Mouse (Mus musculus): ENCODE data around the gene Pmel. TPM values are rescaled to one million over a fixed set of nuclear protein-coding genes. Genes with fewer than 3 reads are reported as not detected.

The Pmel gene
- polyA plus RNA-seq, 1 experiment: 0.16 TPM

GRCm38 (mm10) chr10:128671148-128671547 lies 32.8 kb upstream of the Pmel start:
- Histone ChIP-seq H3ac (ENCODE audit: control insufficient read depth, insufficient read length, low read depth) (no peak overlapping the region), H3K36me3 (ENCODE audit: control insufficient read depth, insufficient read depth) (no peaks in the 10 kb centered on the region), H3K79me2 (ENCODE audit: control insufficient read depth, insufficient read depth) (no peaks in the 10 kb centered on the region), H3K4me3 (ENCODE audit: insufficient read depth, poor library complexity, severe bottlenecking) (no peak overlapping the region), H3K27me3 (ENCODE audit: control insufficient read depth, insufficient read depth, insufficient read length) (no peaks in the 10 kb centered on the region), H3K79me3 (ENCODE audit: low read depth) (no peaks in the 10 kb centered on the region)
- no peak for TF ChIP-seq FOSL1 (IDR thresholded peaks at IDR 0.05; ENCODE audit: insufficient read depth, low read length, poor library complexity, severe bottlenecking)
- TF ChIP-seq USF1 (IDR thresholded peaks at IDR 0.05; ENCODE audit: low read depth): no peak
- no peak for TF ChIP-seq MYOG (IDR thresholded peaks at IDR 0.05; ENCODE audit: control insufficient read depth, extremely low read depth, insufficient read length)
- TF ChIP-seq CEBPB (IDR thresholded peaks at IDR 0.05; ENCODE audit: low read depth): no peak
- TF ChIP-seq CTCF (IDR thresholded peaks at IDR 0.05; ENCODE audit: control insufficient read depth, insufficient read depth, insufficient read length): no peak
- TF ChIP-seq MYOD1 (IDR thresholded peaks at IDR 0.05; ENCODE audit: control insufficient read depth, insufficient read length, low read depth): no peak
- no peak for TF ChIP-seq MAX (IDR thresholded peaks at IDR 0.05)

DNA sequence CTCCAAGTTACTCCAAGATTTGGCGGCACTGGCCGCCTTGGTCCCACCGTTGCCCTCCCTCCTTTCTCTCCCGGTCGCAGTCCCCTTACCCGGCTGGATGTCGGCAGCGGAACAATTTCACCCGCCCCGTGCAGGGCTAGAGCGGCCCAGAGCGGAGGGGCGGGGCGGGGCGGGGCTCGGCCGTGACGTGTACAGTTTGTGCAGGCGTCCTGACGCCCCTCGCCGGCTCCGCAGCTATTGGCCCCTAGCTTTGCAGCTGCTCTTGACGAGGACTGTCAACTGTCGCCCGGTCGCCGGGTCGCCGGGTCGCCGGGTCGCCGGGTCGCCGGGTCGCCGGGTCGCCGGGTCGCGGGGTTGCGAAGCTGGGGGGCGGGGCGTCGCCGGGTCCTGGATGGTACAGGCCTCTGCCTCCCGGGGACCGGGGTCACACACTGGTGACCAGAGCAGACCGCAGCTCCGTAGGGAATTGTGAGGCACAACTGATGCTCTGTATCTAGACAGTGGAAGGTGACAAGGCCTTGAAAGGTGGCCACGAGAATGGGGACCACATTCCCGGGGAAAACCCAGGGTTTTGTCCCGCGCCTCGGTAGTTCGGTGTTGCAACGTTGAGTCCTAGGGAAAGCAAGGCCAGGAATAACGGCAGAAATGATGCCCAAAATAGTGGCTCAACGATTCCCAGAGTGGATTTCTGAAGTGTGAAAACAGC lies 30.1 kb upstream of the Pmel start, which contains the start of gene Suox:
Gene Suox, minus strand, starts transcription at position 311 of the 706 bp plus-strand sequence.
- Histone ChIP-seq H3K36me3 (ENCODE audit: control insufficient read depth, insufficient read depth) (no peaks in the 10 kb centered on the region), H3K4me3 (ENCODE audit: insufficient read depth, poor library complexity, severe bottlenecking) (peak within 1 kb of the TSS; percentile 42), H3K27me3 (ENCODE audit: control insufficient read depth, insufficient read depth, insufficient read length) (no peaks in the 10 kb centered on the region), H3K79me3 (ENCODE audit: low read depth) (no peaks in the 10 kb centered on the region), H3K79me2 (ENCODE audit: control insufficient read depth, insufficient read depth) (no peaks in the 10 kb centered on the region), H3ac (ENCODE audit: control insufficient read depth, insufficient read length, low read depth) (peak within 1 kb of the TSS; percentile 70)
- TF ChIP-seq CEBPB (IDR thresholded peaks at IDR 0.05; ENCODE audit: low read depth): no peak
- TF ChIP-seq FOSL1 (IDR thresholded peaks at IDR 0.05; ENCODE audit: insufficient read depth, low read length, poor library complexity, severe bottlenecking): no peak
- no peak for TF ChIP-seq MAX (IDR thresholded peaks at IDR 0.05)
- TF ChIP-seq USF1 (IDR thresholded peaks at IDR 0.05; ENCODE audit: low read depth): no peak
- no peak for TF ChIP-seq MYOD1 (IDR thresholded peaks at IDR 0.05; ENCODE audit: control insufficient read depth, insufficient read length, low read depth)
- no peak for TF ChIP-seq MYOG (IDR thresholded peaks at IDR 0.05; ENCODE audit: control insufficient read depth, extremely low read depth, insufficient read length)
- TF ChIP-seq CTCF (IDR thresholded peaks at IDR 0.05; ENCODE audit: control insufficient read depth, insufficient read depth, insufficient read length): no peak

DNA sequence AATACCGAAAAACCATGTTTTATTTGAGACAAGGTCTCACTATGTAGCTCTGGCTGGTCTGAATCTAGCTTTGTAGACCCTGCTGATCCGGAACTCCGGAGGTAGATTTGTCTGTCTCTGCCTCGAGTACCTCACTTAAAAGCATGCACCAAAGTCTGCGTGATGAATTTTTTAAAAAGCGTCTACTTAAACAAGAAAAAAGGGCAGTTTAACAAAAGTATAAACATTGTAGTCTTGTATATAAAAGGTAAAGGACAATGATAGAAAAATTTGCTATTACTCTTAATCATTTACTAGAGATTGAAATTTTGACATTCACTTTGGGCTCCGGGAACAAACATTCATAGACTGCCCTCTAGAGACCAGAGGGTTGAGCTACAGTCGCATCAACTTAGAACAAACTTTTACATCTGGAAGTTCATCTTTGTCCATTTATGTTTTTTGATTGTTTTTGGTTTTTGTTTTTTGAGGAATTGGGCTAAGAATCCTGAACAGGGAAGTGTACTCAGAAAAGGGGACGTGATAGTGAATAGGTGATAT lies 29.5 kb upstream of the Pmel start:
- TF ChIP-seq MYOG (IDR thresholded peaks at IDR 0.05; ENCODE audit: control insufficient read depth, extremely low read depth, insufficient read length): no peak
- TF ChIP-seq CEBPB (IDR thresholded peaks at IDR 0.05; ENCODE audit: low read depth): no peak
- TF ChIP-seq CTCF (IDR thresholded peaks at IDR 0.05; ENCODE audit: control insufficient read depth, insufficient read depth, insufficient read length): no peak
- TF ChIP-seq MAX (IDR thresholded peaks at IDR 0.05): no peak
- Histone ChIP-seq H3K27me3 (ENCODE audit: control insufficient read depth, insufficient read depth, insufficient read length) (no peaks in the 10 kb centered on the region), H3K36me3 (ENCODE audit: control insufficient read depth, insufficient read depth) (peaks cover under 1% of the 10 kb centered on the region), H3ac (ENCODE audit: control insufficient read depth, insufficient read length, low read depth) (no peak overlapping the region), H3K4me3 (ENCODE audit: insufficient read depth, poor library complexity, severe bottlenecking) (peak overlapping the region; percentile 42), H3K79me3 (ENCODE audit: low read depth) (no peaks in the 10 kb centered on the region), H3K79me2 (ENCODE audit: control insufficient read depth, insufficient read depth) (no peaks in the 10 kb centered on the region)

- Histone ChIP-seq H3ac (ENCODE audit: control insufficient read depth, insufficient read length, low read depth) (peak overlapping the region; percentile 72), H3K79me3 (ENCODE audit: low read depth) (peaks cover 10% of the 10 kb centered on the region), H3K79me2 (ENCODE audit: control insufficient read depth, insufficient read depth) (peaks cover 26% of the 10 kb centered on the region), H3K27me3 (ENCODE audit: control insufficient read depth, insufficient read depth, insufficient read length) (no peaks in the 10 kb centered on the region), H3K4me3 (ENCODE audit: insufficient read depth, poor library complexity, severe bottlenecking) (peak overlapping the region; percentile 68), H3K36me3 (ENCODE audit: control insufficient read depth, insufficient read depth) (peaks cover 30% of the 10 kb centered on the region)
- TF ChIP-seq MYOG (IDR thresholded peaks at IDR 0.05; ENCODE audit: control insufficient read depth, extremely low read depth, insufficient read length) (no peak), MYOD1 (IDR thresholded peaks at IDR 0.05; ENCODE audit: control insufficient read depth, insufficient read length, low read depth) (no peak), CTCF (IDR thresholded peaks at IDR 0.05; ENCODE audit: control insufficient read depth, insufficient read depth, insufficient read length) (no peak), USF1 (IDR thresholded peaks at IDR 0.05; ENCODE audit: low read depth) (no peak), FOSL1 (IDR thresholded peaks at IDR 0.05; ENCODE audit: insufficient read depth, low read length, poor library complexity, severe bottlenecking) (no peak), MAX (IDR thresholded peaks at IDR 0.05) (no peak), CEBPB (IDR thresholded peaks at IDR 0.05; ENCODE audit: low read depth) (no peak)
Measured at GRCm38 (mm10) chr10:128695411-128695991, 8.5 kb upstream of the Pmel start.

- H3K4me3 ChIP-seq (ENCODE audit: insufficient read depth, poor library complexity, severe bottlenecking): peak within 1 kb of the TSS; percentile 68
- peak; percentile 80 for TF ChIP-seq MAX (IDR thresholded peaks at IDR 0.05)
- TF ChIP-seq CEBPB (IDR thresholded peaks at IDR 0.05; ENCODE audit: low read depth): peak; percentile 49
- TF ChIP-seq MYOG (IDR thresholded peaks at IDR 0.05; ENCODE audit: control insufficient read depth, extremely low read depth, insufficient read length): no peak
- TF ChIP-seq CTCF (IDR thresholded peaks at IDR 0.05; ENCODE audit: control insufficient read depth, insufficient read depth, insufficient read length): no peak
- peak; percentile 52 for TF ChIP-seq USF1 (IDR thresholded peaks at IDR 0.05; ENCODE audit: low read depth)
- TF ChIP-seq MYOD1 (IDR thresholded peaks at IDR 0.05; ENCODE audit: control insufficient read depth, insufficient read length, low read depth): peak; percentile 20
- TF ChIP-seq FOSL1 (IDR thresholded peaks at IDR 0.05; ENCODE audit: insufficient read depth, low read length, poor library complexity, severe bottlenecking): no peak
- H3K36me3 ChIP-seq (ENCODE audit: control insufficient read depth, insufficient read depth): peaks cover 37% of the 10 kb centered on the region
- H3K79me3 ChIP-seq (ENCODE audit: low read depth): peaks cover 10% of the 10 kb centered on the region
- H3ac ChIP-seq (ENCODE audit: control insufficient read depth, insufficient read length, low read depth): peak within 1 kb of the TSS; percentile 72
- H3K79me2 ChIP-seq (ENCODE audit: control insufficient read depth, insufficient read depth): peaks cover 26% of the 10 kb centered on the region
- H3K27me3 ChIP-seq (ENCODE audit: control insufficient read depth, insufficient read depth, insufficient read length): no peaks in the 10 kb centered on the region
Measured at GRCm38 (mm10) chr10:128695992-128696807, 7.8 kb upstream of the Pmel start, which contains the start of gene Rab5b. Gene Rab5b, minus strand, starts transcription at chr10:128696264.
